Mouse (Mus musculus) G1E (cell line): ENCODE results near the gene Surf1.

Source experiments
- CTCF ChIP-seq: IDR thresholded peaks from 2 replicates; pipeline ENCODE4 v1.5.1; 2012; ENCODE audit warnings: low read depth, low read length, inconsistent platforms, mixed read lengths
- TAL1 ChIP-seq: conservative IDR thresholded peaks from 2 replicates; pipeline ENCODE4 v1.6.1; 2012; ENCODE audit warnings: low read depth, low read length, inconsistent platforms, mixed read lengths

GRCm38 (mm10) chr2:26919684-26920083 is 3.4 kb upstream of the Surf1 start:
- no peak for TF ChIP-seq CTCF
- no peak for TF ChIP-seq TAL1
